Mouse (Mus musculus): Measurements from ENCODE around the gene Hba-x. TPM values are rescaled to one million over a fixed set of nuclear protein-coding genes. Genes with fewer than 3 reads are reported as not detected.
A peak's percentile ranks its signal among the peaks of the same experiment; 100 is the strongest.

Hba-x gene
- total RNA-seq, 1 experiment: not detected

GRCm38 (mm10) chr11:32237411-32237795 lies 38.8 kb upstream of the Hba-x start:
- no peaks in the 10 kb centered on the region for H3K9me3 ChIP-seq (ENCODE audit: control insufficient read depth, insufficient read depth, low read depth, low read length)
- H3K36me3 ChIP-seq (ENCODE audit: control insufficient read depth, insufficient read depth, low read length, poor library complexity, severe bottlenecking): peaks cover 22% of the 10 kb centered on the region
- no peak for DNase-seq (ENCODE audit: low read depth, low spot score)
- no peaks in the 10 kb centered on the region for H3K4me1 ChIP-seq (ENCODE audit: control insufficient read depth in 2 of 2, insufficient read depth in 2 of 2, low read length in 2 of 2, poor library complexity in 1 of 2)
- no peak overlapping the region for H3K4me3 ChIP-seq (ENCODE audit: insufficient read depth in 1 of 2, low read depth in 1 of 2, low read length in 2 of 2, poor library complexity in 1 of 2, severe bottlenecking in 1 of 2)
- no peak overlapping the region for H3K27ac ChIP-seq (ENCODE audit: insufficient read depth, low read depth, low read length, poor library complexity, severe bottlenecking)
- no peak overlapping the region for H3K9ac ChIP-seq (ENCODE audit: insufficient read depth, low read depth, low read length, poor library complexity, severe bottlenecking)
- in situ Hi-C loops (cut with MboI; ENCODE audit: low sequenced_read_pairs in 2 of 2, unreplicated experiment in 2 of 2): no loop called here
- TF ChIP-seq CHD2 (IDR thresholded peaks at IDR 0.05; ENCODE audit: low read depth, low read length) (no peak), MAFK (IDR thresholded peaks at IDR 0.05; ENCODE audit: insufficient read depth, low read depth, low read length) (no peak), ZC3H11A (IDR thresholded peaks at IDR 0.05; ENCODE audit: borderline replicate concordance, low read depth, low read length) (no peak), HCFC1 (IDR thresholded peaks at IDR 0.05; ENCODE audit: borderline replicate concordance, insufficient read depth, low read length) (no peak), ZNF384 (IDR thresholded peaks at IDR 0.05; ENCODE audit: low read depth, low read length) (no peak)

DNA sequence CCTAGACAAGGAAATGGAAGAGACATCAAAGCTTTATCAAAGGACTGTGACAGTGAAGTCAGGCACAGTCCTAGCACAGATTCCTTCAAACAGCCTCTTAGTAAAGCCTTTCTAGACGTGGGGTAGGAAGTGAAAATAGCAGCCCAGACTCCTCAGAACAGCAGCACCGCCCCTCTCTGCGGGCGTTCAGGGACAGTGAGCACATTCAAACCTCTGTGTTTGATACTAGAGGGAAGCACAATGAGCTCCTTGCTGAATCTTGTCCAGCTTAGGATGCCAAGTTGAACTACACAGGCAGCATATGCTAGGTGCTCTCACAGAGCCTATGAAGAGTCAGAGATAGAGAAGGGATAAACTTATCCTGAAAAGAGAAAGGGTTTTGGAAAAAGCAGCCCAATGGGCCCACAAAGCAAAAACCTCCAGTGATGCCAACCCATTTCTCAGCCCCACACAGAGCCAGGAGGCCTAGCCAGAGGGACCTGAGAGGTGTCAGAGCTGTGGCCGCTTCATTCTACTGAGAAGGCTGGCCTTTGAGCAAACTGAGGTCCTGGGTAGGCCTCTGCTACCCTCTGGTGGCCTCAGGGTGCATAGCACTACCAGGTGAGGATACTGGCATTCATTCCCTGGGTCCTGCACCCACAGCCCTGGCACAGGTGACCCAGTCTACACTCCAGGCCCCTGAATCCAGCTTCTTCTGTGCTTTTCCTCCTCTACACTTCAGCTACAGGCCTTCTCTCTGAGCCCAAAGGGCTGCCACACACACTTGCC lies 37.9 kb upstream of the Hba-x start:
- no peak for DNase-seq (ENCODE audit: low read depth, low spot score)
- Histone ChIP-seq H3K27ac (ENCODE audit: insufficient read depth, low read depth, low read length, poor library complexity, severe bottlenecking) (no peak overlapping the region), H3K9me3 (ENCODE audit: control insufficient read depth, insufficient read depth, low read depth, low read length) (no peaks in the 10 kb centered on the region), H3K4me3 (ENCODE audit: insufficient read depth in 1 of 2, low read depth in 1 of 2, low read length in 2 of 2, poor library complexity in 1 of 2, severe bottlenecking in 1 of 2) (no peak overlapping the region), H3K36me3 (ENCODE audit: control insufficient read depth, insufficient read depth, low read length, poor library complexity, severe bottlenecking) (peaks cover 18% of the 10 kb centered on the region), H3K4me1 (ENCODE audit: control insufficient read depth in 2 of 2, insufficient read depth in 2 of 2, low read length in 2 of 2, poor library complexity in 1 of 2) (no peaks in the 10 kb centered on the region), H3K9ac (ENCODE audit: insufficient read depth, low read depth, low read length, poor library complexity, severe bottlenecking) (no peak overlapping the region)
- TF ChIP-seq MAFK (IDR thresholded peaks at IDR 0.05; ENCODE audit: insufficient read depth, low read depth, low read length) (no peak), ZC3H11A (IDR thresholded peaks at IDR 0.05; ENCODE audit: borderline replicate concordance, low read depth, low read length) (peak; percentile 85)
- in situ Hi-C loops (cut with MboI; ENCODE audit: low sequenced_read_pairs in 2 of 2, unreplicated experiment in 2 of 2): no loop called here

DNA sequence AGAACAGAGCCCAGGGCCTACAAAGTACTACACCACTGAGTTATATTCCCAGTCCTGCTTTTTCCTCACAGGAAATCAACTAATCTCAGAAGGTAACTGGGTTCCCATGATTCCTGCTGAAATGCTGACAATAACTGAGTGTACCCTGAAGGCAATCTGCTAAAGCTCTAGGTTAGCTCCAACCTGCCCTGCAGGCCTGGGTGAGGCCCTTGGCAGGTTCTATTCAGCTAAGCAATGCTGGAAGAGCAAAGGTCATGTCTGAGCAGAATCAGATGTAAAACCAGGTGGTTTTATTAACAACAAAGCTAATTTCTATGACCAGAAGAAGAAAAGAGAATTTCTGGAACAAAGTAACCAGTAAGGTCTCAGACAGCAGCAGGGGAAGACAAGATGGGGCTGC lies 34.8 kb upstream of the Hba-x start:
- Histone ChIP-seq H3K36me3 (ENCODE audit: control insufficient read depth, insufficient read depth, low read length, poor library complexity, severe bottlenecking) (peaks cover 7% of the 10 kb centered on the region; the same call in 1 of the 2 replicates), H3K4me1 (ENCODE audit: control insufficient read depth in 2 of 2, insufficient read depth in 2 of 2, low read length in 2 of 2, poor library complexity in 1 of 2) (peaks cover 0 to 2% of the 10 kb centered on the region in 2 experiments; a peak in 1 of 4 replicates), H3K27ac (ENCODE audit: insufficient read depth, low read depth, low read length, poor library complexity, severe bottlenecking) (no peak overlapping the region), H3K9me3 (ENCODE audit: control insufficient read depth, insufficient read depth, low read depth, low read length) (no peaks in the 10 kb centered on the region), H3K9ac (ENCODE audit: insufficient read depth, low read depth, low read length, poor library complexity, severe bottlenecking) (no peak overlapping the region), H3K4me3 (ENCODE audit: insufficient read depth in 1 of 2, low read depth in 1 of 2, low read length in 2 of 2, poor library complexity in 1 of 2, severe bottlenecking in 1 of 2) (no peak overlapping the region)
- in situ Hi-C loops (cut with MboI; ENCODE audit: low sequenced_read_pairs in 2 of 2, unreplicated experiment in 2 of 2): no loop called here
- no peak for DNase-seq (ENCODE audit: low read depth, low spot score)
- TF ChIP-seq MAFK (IDR thresholded peaks at IDR 0.05; ENCODE audit: insufficient read depth, low read depth, low read length) (no peak), ZNF384 (IDR thresholded peaks at IDR 0.05; ENCODE audit: low read depth, low read length) (no peak), HCFC1 (IDR thresholded peaks at IDR 0.05; ENCODE audit: borderline replicate concordance, insufficient read depth, low read length) (no peak), ZC3H11A (IDR thresholded peaks at IDR 0.05; ENCODE audit: borderline replicate concordance, low read depth, low read length) (no peak), CHD2 (IDR thresholded peaks at IDR 0.05; ENCODE audit: low read depth, low read length) (no peak)

- no peak overlapping the region for H3K9ac ChIP-seq (ENCODE audit: insufficient read depth, low read depth, low read length, poor library complexity, severe bottlenecking)
- H3K36me3 ChIP-seq (ENCODE audit: control insufficient read depth, insufficient read depth, low read length, poor library complexity, severe bottlenecking): peaks cover 4% of the 10 kb centered on the region; the same call in 1 of the 2 replicates
- H3K27ac ChIP-seq (ENCODE audit: insufficient read depth, low read depth, low read length, poor library complexity, severe bottlenecking): no peak overlapping the region
- TF ChIP-seq MAFK (IDR thresholded peaks at IDR 0.05; ENCODE audit: insufficient read depth, low read depth, low read length): no peak
- no peak for TF ChIP-seq ZC3H11A (IDR thresholded peaks at IDR 0.05; ENCODE audit: borderline replicate concordance, low read depth, low read length)
- no peak for TF ChIP-seq HCFC1 (IDR thresholded peaks at IDR 0.05; ENCODE audit: borderline replicate concordance, insufficient read depth, low read length)
- TF ChIP-seq ZNF384 (IDR thresholded peaks at IDR 0.05; ENCODE audit: low read depth, low read length): no peak
- no peak for TF ChIP-seq CHD2 (IDR thresholded peaks at IDR 0.05; ENCODE audit: low read depth, low read length)
- H3K4me1 ChIP-seq (ENCODE audit: control insufficient read depth in 2 of 2, insufficient read depth in 2 of 2, low read length in 2 of 2, poor library complexity in 1 of 2): peaks cover 0 to 2% of the 10 kb centered on the region in 2 experiments; a peak in 1 of 4 replicates
- no peak for DNase-seq (ENCODE audit: low read depth, low spot score)
- H3K4me3 ChIP-seq (ENCODE audit: insufficient read depth in 1 of 2, low read depth in 1 of 2, low read length in 2 of 2, poor library complexity in 1 of 2, severe bottlenecking in 1 of 2): no peak overlapping the region
- in situ Hi-C loops (cut with MboI; ENCODE audit: low sequenced_read_pairs in 2 of 2, unreplicated experiment in 2 of 2): no loop called here
- no peaks in the 10 kb centered on the region for H3K9me3 ChIP-seq (ENCODE audit: control insufficient read depth, insufficient read depth, low read depth, low read length)
Measured at GRCm38 (mm10) chr11:32242209-32242608, 34.0 kb upstream of the Hba-x start.

Measured in ES-E14 (cell line).